Mouse (Mus musculus) stomach, embryonic 16.5 days (tissue): Measurements from ENCODE around the gene Bag3. TPM values are rescaled to one million over a fixed set of nuclear protein-coding genes. Genes with fewer than 3 reads are reported as not detected.
"Not testable (repeated sequence)": the region's sequence is repeated elsewhere in the genome, so short reads cannot be mapped to it uniquely, and the experiment has no call there.

Experiments used
- ATAC-seq: fragments of 200-750 bp; cut with Nextera tagmentation; 2 replicates; pipeline ENCODE4 v1.8.0; 2017; ENCODE audit warnings: moderate number of reproducible peaks, moderate TSS enrichment; ENCODE audit not compliant: insufficient read depth, low FRiP score
- H3K27ac ChIP-seq: fragments of 300-500 bp; sonication (generic); 2 replicates; pipeline ENCODE4 v1.5.1; 2014; ENCODE audit warnings: low read length
- H3K27me3 ChIP-seq: fragments of 300-500 bp; sonication (generic); 2 replicates; pipeline ENCODE4 v1.6.1; 2014; ENCODE audit warnings: low read length, control low read depth, mixed read lengths; ENCODE audit not compliant: control insufficient read depth, insufficient read depth
- H3K36me3 ChIP-seq: fragments of 300-500 bp; sonication (generic); 2 replicates; pipeline ENCODE4 v1.6.1; 2014; ENCODE audit warnings: low read length; ENCODE audit not compliant: control insufficient read depth, insufficient read depth
- H3K4me1 ChIP-seq: fragments of 300-500 bp; sonication (generic); 2 replicates; pipeline ENCODE4 v1.6.1; 2014; ENCODE audit warnings: low read length, control low read depth, mixed read lengths; ENCODE audit not compliant: control insufficient read depth, insufficient read depth
- H3K4me2 ChIP-seq: fragments of 300-500 bp; sonication (generic); 2 replicates; pipeline ENCODE4 v1.6.1; 2014; ENCODE audit warnings: low read depth, low read length, mixed read lengths
- H3K4me3 ChIP-seq: fragments of 300-500 bp; sonication (generic); replicated peaks from 2 replicates; pipeline ENCODE4 v1.5.1; 2014; ENCODE audit warnings: mild to moderate bottlenecking, low read length
- H3K9ac ChIP-seq: fragments of 300-500 bp; sonication (generic); 2 replicates; pipeline ENCODE4 v1.6.1; 2014; ENCODE audit warnings: low read length
- H3K9me3 ChIP-seq: fragments of 300-500 bp; sonication (generic); replicated peaks from 2 replicates; pipeline ENCODE4 v1.6.1; 2016; ENCODE audit warnings: low read length, control low read depth; ENCODE audit not compliant: control insufficient read depth
- WGBS: fragments of 180-500 bp; shearing (Covaris S2); extraction: QIAGEN DNeasy Blood & Tissue Kit; methylation state at CpG from one replicate; pipeline ENCODE4 v1.1.7; 2014; 5-methylcytosine and 5-hydroxymethylcytosine counted together
- polyA plus RNA-seq: library from polyadenylated mRNA; unstranded; fragments of >200 nt; fragmentation: Nextera tagmentation; extraction: Ambion mirVana; gene quantifications from 2 replicates; pipeline ENCODE4 v1.2.1, GENCODE M21; 2015

The Bag3 gene
- polyA plus RNA-seq, 1 experiment from 2014 or later = 17.4 TPM

DNA sequence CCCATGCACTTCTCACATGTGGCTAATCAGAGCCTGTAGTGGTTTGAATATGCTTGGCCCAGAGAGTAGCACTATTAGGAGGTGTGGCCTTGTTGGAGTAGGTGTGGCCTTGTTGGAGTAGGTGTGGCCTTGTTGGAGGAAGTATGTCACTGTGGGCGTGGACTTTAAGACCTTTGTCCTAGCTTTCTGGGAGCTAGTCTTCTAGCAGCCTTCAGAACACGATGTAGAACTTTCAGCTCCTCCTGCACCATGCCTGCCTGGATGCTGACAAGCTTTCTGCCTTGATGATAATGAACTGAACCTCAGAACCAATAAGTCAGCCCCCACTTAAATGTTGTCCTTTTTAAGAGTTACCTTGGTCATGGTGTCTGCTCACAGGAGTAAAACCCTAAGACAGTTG lies 46.0 kb downstream of the Bag3 start:
- H3K27ac ChIP-seq, H3K9me3 ChIP-seq, H3K4me2 ChIP-seq, H3K4me3 ChIP-seq, H3K9ac ChIP-seq, ATAC-seq, H3K4me1 ChIP-seq, H3K36me3 ChIP-seq, H3K27me3 ChIP-seq: not testable (repeated sequence)
- 85% methylated on average over 2 of the region's 2 CpGs for WGBS

DNA sequence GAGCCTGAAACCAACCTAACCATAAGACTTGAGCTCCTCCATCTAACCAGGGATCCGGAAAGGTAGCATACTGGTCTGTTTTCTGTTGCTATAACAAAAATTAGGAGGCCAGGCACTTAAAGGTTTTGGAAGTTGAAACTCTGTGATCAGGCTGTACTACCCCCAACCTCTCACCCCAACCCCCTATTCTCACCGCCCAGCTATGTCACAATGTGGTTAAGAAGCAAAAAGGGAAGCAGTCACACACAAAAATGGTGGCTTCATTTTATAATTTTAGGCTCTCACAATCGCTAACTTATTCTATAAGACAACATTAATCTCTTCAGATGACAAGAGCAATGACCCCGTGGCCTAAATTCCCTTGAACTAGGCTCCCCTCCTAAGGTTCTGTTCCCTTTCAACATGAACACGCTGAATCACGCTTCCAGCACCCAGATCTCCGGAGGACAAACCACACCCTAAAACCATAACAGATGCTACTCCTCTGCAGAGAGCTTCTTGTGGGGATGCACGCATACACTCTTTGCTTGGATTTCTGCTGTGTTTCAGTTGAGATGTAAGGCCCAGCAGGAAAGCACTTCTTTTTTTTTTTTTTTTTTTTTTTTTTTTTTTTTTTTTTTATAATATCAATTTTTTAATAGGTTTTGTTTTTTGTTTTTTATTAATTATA lies 46.7 kb downstream of the Bag3 start:
- no peak overlapping the region for H3K27ac ChIP-seq
- WGBS = 77% methylated on average over 8 of the region's 8 CpGs
- no peak overlapping the region for H3K9ac ChIP-seq
- no peak overlapping the region for H3K4me2 ChIP-seq
- no peaks in the 10 kb centered on the region for H3K27me3 ChIP-seq
- no peaks in the 10 kb centered on the region for H3K36me3 ChIP-seq
- no peak overlapping the region for H3K4me3 ChIP-seq
- H3K9me3 ChIP-seq = no peaks in the 10 kb centered on the region
- no peak for ATAC-seq
- H3K4me1 ChIP-seq = no peaks in the 10 kb centered on the region

DNA sequence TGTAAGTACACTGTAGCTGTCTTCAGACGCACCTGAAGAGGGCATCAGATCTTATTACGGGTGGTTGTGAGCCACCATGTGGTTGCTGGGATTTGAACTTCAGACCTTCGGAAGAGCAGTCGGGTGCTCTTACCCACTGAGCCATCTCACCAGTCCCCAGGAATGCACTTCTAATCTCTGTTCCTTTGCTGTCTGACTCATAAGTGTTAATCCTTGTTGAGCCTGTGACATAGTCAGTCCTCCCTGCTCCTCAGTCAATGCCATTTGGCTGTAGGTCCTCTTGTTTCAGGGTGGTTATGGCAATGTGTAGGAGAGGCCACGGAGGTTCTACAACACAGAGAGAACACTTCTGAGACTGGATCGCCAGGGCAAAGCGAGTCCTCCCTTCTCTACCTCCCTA lies 47.2 kb downstream of the Bag3 start:
- not testable (repeated sequence) for H3K9ac ChIP-seq, H3K4me2 ChIP-seq, H3K27me3 ChIP-seq, ATAC-seq, H3K4me3 ChIP-seq, H3K36me3 ChIP-seq, H3K9me3 ChIP-seq, H3K4me1 ChIP-seq, H3K27ac ChIP-seq
- whole genome bisulfite sequencing = 89% methylated on average over 7 of the region's 7 CpGs

DNA sequence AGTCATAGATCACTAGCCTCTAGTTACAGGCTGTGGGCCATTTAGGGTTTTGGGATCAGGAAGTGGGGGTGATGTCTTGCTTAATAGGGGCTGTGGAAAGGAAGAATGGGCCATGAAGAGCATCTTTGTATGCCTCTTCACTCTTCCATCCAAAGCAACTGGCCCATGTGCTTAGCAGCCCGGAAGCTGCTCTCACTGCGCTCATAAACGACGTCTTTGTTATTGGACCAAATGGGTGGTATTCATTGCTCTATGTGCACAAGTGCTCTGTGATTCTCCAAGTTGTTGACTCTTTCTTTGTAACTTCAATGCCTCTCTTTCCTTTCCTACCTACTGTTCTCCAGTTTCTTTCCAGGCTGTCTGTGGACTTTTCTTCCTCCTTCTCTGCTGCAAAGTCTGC lies 48.6 kb downstream of the Bag3 start:
- no peak overlapping the region for H3K4me3 ChIP-seq
- no peak overlapping the region for H3K9ac ChIP-seq
- H3K27me3 ChIP-seq = no peaks in the 10 kb centered on the region
- no peaks in the 10 kb centered on the region for H3K4me1 ChIP-seq
- no peak overlapping the region for H3K27ac ChIP-seq
- H3K9me3 ChIP-seq = no peaks in the 10 kb centered on the region
- no peak for ATAC-seq
- H3K36me3 ChIP-seq = no peaks in the 10 kb centered on the region
- 68% methylated on average over 4 of the region's 4 CpGs for WGBS
- no peak overlapping the region for H3K4me2 ChIP-seq

DNA sequence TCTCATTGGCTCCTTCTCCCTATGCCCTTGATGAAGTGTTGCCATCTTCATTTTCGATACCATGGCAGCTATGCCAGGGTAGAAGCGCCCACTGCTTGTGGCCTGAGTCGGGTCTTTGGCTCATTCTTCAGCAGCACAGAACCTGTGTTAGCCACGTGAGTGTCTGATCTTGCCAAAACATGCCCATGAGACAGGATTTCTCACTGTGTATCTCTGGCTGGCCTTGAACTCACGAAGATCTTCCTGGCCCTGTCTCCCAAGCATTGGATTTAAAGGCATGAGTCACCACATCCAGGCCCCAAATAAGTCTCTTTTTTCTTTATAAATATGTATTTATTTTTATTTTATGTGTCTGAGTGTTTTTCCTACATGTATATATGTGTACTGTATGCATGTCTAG lies 51.8 kb downstream of the Bag3 start:
- ATAC-seq = no peak
- Histone ChIP-seq H3K27me3 (no peaks in the 10 kb centered on the region), H3K4me3 (no peak overlapping the region), H3K9ac (no peak overlapping the region), H3K36me3 (no peaks in the 10 kb centered on the region), H3K4me1 (no peaks in the 10 kb centered on the region), H3K9me3 (no peaks in the 10 kb centered on the region), H3K4me2 (no peak overlapping the region), H3K27ac (no peak overlapping the region)
- 86% methylated on average over 5 of the region's 5 CpGs for WGBS

DNA sequence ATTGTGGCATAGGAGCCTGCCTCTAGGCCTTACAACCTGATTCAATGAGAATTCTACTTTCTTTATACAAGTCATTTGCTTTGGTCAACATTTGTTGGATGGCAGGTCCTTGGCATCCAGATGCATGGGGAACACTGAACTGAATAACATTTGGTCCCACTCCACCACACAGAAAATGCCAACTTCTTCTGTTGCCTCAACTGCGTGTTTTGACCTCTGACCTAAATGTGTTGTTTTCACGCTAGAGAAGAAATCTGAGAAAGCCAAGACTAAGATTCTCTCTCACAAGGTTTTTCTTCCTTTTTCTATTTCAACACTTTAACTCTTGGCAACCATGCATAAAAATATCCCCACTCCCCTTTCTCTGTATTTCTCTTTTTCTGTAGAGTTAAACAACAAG lies 52.4 kb downstream of the Bag3 start:
- no peak for ATAC-seq
- WGBS = 71% methylated on average over 2 of the region's 2 CpGs
- Histone ChIP-seq H3K4me3 (no peak overlapping the region), H3K9me3 (no peaks in the 10 kb centered on the region), H3K4me2 (no peak overlapping the region), H3K27ac (no peak overlapping the region), H3K27me3 (no peaks in the 10 kb centered on the region), H3K36me3 (no peaks in the 10 kb centered on the region), H3K9ac (no peak overlapping the region), H3K4me1 (no peaks in the 10 kb centered on the region)

DNA sequence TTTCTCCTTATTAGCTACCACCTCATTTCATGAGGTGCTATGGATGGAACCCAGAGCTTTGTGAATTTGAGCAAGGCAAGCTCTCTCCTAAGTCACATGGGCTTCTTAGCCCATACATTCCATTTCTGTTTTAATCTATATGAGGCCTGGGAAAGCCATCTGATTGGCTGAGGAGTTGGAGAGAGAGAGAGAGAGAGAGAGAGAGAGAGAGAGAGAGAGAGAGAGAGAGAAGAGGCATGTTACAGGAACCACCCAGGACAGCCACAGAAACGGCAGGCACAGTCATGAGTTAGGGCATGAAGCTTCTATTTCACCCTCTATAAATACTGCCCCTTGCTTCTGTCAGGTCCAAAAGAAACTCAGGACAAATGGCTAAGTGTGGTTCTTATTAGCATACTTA lies 54.2 kb downstream of the Bag3 start:
- peaks cover 6% of the 10 kb centered on the region; the same call in 1 of the 2 replicates for H3K4me1 ChIP-seq
- no peaks in the 10 kb centered on the region for H3K9me3 ChIP-seq
- H3K27ac ChIP-seq = no peak overlapping the region
- H3K36me3 ChIP-seq = no peaks in the 10 kb centered on the region
- no peak for ATAC-seq
- H3K4me2 ChIP-seq = no peak overlapping the region
- no peak overlapping the region for H3K4me3 ChIP-seq
- no peaks in the 10 kb centered on the region for H3K27me3 ChIP-seq
- 22% methylated on average over 1 of the region's 1 CpGs for WGBS
- H3K9ac ChIP-seq = no peak overlapping the region

DNA sequence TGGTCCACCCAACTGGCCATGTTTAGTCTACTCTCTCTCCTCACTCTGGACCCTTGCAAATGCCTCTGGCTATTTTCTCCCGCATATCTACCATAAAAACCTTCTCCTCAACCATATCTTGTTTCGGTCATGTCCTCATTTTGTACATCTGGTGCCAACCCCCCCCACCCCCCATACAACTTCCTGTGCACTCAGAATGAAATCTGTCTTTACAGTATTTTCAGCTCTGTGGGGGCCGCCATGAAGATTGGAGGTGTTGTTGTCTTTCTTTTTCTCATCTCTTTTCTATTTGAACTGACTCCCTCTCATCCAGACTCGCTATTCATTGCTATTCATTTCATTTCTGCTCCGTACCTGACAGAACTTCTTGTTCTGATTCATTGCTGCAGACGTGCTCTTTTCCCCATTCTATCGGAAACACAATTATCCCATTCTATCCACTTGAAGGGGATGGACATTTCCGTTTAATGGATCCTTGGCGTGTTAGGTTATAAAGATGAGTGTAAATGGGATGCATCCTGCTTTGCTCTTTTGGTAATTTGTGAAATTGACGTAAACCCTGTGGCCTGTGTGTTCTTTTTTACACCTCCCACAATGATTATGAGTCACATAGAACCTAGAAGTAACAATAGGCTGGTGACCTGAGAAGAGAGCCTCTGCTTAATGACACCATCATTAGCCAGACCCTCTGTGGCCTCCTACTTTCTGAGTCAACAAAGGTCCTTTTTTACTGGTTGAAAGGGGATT lies 55.0 kb downstream of the Bag3 start:
- Histone ChIP-seq H3K4me2 (no peak overlapping the region), H3K4me3 (no peak overlapping the region), H3K27me3 (no peaks in the 10 kb centered on the region), H3K4me1 (peaks cover 6% of the 10 kb centered on the region; the same call in 1 of the 2 replicates), H3K36me3 (no peaks in the 10 kb centered on the region), H3K9me3 (no peaks in the 10 kb centered on the region), H3K9ac (no peak overlapping the region), H3K27ac (no peak overlapping the region)
- ATAC-seq = no peak
- WGBS = 73% methylated on average over 10 of the region's 10 CpGs

DNA sequence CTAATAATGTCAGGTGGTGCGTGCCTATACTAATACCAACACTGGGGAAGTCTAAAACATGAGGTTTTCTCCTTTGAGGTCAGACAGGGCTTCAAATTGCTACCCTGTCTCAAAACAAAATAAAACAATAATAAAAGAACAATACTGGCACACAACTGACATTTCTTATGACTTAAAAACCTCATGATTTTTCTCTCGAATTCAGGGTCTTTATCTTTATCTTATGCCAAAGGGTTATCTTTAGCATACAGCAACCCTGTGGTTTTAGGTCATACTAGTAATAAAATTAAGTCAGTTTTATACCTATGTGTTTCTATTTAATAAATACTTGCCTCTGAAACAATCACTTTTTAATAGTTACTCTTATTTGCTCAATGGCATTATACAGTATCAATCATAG lies 56.0 kb downstream of the Bag3 start:
- Histone ChIP-seq H3K9ac (no peak overlapping the region), H3K27ac (no peak overlapping the region), H3K36me3 (no peaks in the 10 kb centered on the region), H3K4me1 (peaks cover 6% of the 10 kb centered on the region; the same call in 1 of the 2 replicates), H3K9me3 (no peaks in the 10 kb centered on the region), H3K4me2 (no peak overlapping the region), H3K27me3 (no peaks in the 10 kb centered on the region), H3K4me3 (no peak overlapping the region)
- ATAC-seq = no peak
- 67% methylated on average over 2 of the region's 2 CpGs for WGBS
